Mouse (Mus musculus) ES-Bruce4 (cell line): ENCODE results near the gene Selp.

Experiments used
- CTCF ChIP-seq: IDR thresholded peaks from one replicate; pipeline ENCODE4 v1.8.1; 2011; ENCODE audit warnings: low read depth, low read length
- POLR2A ChIP-seq: IDR thresholded peaks from one replicate; pipeline ENCODE4 v1.8.1; 2011; ENCODE audit warnings: low read length; ENCODE audit not compliant: insufficient read depth

DNA sequence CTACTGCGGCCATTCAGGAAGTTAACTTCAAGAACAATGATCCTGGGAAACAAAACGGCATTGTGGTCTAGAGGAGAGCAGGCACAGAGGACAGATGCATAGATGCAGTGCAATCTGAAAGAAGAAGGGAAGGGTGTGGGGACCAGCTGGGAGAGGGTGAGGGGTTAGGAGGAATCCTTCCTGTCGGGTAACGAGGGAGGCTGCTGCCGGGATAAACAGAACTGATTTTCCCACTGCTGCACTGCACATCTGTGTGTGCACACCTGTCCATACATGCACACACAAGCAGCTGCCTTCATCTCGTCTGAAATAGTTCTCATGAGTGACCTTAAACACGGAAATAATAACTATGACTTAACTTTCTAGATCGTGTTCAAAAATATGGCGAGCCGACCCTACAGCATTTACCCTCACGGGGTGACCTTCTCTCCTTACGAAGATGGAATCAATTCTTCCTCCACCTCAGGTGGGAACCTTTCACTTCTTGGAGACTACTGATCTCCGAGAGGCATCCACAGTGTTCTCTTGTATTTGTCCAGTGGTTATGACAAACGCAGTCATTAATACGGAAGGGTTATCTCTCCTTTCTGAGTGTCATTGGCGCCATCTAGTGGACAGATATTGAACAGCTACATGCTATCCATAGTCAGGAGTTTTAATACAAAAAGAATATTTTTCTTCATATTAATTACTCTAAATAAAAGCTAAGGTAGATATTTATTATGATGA lies 69.2 kb downstream of the Selp start:
- TF ChIP-seq CTCF (peak; percentile 22), POLR2A (no peak)
